Mouse (Mus musculus) MEL (cell line): ENCODE measurements around the gene Ensa.

ENCODE experiments used
- BHLHE40 ChIP-seq: IDR thresholded peaks from 2 replicates; pipeline ENCODE4 v1.6.1; 2012; ENCODE audit warnings: low read depth, mild to moderate bottlenecking, inconsistent platforms, low read length, improper control_type of control experiment, borderline replicate concordance
- GATA1 ChIP-seq: IDR thresholded peaks from 2 replicates; pipeline ENCODE4 v1.6.1; 2011; ENCODE audit warnings: low read depth, low read length, improper control_type of control experiment
- MAFK ChIP-seq: IDR thresholded peaks from 2 replicates; pipeline ENCODE4 v1.6.1; 2011; ENCODE audit warnings: low read depth, mild to moderate bottlenecking, low read length, improper control_type of control experiment, borderline replicate concordance
- MAZ ChIP-seq: IDR thresholded peaks from 2 replicates; pipeline ENCODE4 v1.6.1; 2012; ENCODE audit warnings: low read depth, mild to moderate bottlenecking, inconsistent platforms, low read length, improper control_type of control experiment
- NRF1 ChIP-seq: IDR thresholded peaks from 2 replicates; pipeline ENCODE4 v1.6.1; 2014; ENCODE audit warnings: low read depth, mild to moderate bottlenecking, inconsistent platforms, low read length, improper control_type of control experiment, moderate library complexity; ENCODE audit not compliant: poor library complexity, insufficient read depth, severe bottlenecking
- POLR2A ChIP-seq, 2 experiments: IDR thresholded peaks; 2 replicates each; pipeline ENCODE4 v1.6.1; 2011 to 2012; ENCODE audit warnings: low read length in 2 of 2, mild to moderate bottlenecking in 2 of 2, control low read depth in 1 of 2, improper control_type of control experiment in 1 of 2, low read depth in 1 of 2, moderate library complexity in 1 of 2; ENCODE audit not compliant: control insufficient read depth in 1 of 2, insufficient read depth in 1 of 2, poor library complexity in 1 of 2
- ZC3H11A ChIP-seq: IDR thresholded peaks from 2 replicates; pipeline ENCODE4 v1.6.1; 2012; ENCODE audit warnings: low read depth, mild to moderate bottlenecking, inconsistent platforms, low read length, improper control_type of control experiment

- no peak for TF ChIP-seq POLR2A (IDR thresholded peaks at IDR 0.05; ENCODE audit: control insufficient read depth in 1 of 2, insufficient read depth in 1 of 2, low read depth in 1 of 2, low read length in 2 of 2, poor library complexity in 1 of 2)
- no peak for TF ChIP-seq ZC3H11A
- no peak for TF ChIP-seq MAFK
- TF ChIP-seq BHLHE40 = no peak
- no peak for TF ChIP-seq MAZ
- TF ChIP-seq GATA1 = no peak
- TF ChIP-seq NRF1 = no peak
These were observed 55.9 kb downstream of the Ensa start for GRCm38 (mm10) chr3:95680673-95681072.
